Mouse (Mus musculus): ENCODE data around the gene Hmox2.
A peak's percentile ranks its signal among the peaks of the same experiment; 100 is the strongest.

Gene Hmox2

DNA sequence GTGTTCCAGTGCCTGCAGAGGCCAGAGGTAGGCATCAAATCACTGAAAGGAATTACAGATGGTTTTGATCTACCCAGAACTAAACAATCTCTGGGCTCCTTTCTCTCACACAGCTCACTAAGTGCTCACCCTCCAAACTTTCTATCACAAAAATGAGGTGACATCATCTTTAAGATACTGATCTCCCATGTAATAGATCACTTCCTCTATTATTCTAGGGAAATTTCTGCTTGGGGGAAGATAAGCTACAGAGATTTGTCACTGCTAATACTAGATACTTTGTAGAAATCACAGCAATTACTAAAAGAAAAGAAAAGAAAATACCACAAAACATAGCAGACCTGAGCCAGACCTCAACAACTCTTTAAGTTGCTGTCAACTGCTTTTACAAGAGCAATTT is 56.4 kb downstream of the Hmox2 start:
- DNase-seq (ENCODE audit: low read depth): no peak

DNA sequence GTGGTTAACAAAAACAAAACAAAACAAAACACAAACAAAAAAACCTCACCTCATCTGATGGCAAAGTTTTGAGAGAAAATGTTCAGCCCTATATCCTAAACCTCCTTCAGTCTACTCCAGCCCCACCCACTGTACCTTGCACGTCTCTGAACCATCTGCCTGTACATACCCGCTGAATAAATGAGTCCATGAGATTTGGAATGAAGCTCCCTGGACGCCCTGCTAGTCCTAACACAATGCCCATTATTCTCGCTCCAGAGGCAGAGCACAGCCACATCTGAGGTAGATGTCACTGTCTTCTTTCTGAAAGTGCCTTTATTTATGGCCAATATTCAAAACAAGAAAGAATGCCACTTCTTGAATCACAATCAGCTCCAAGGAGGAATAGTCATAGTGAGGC is 59.5 kb downstream of the Hmox2 start:
- no peak for DNase-seq (ENCODE audit: low read depth)

DNA sequence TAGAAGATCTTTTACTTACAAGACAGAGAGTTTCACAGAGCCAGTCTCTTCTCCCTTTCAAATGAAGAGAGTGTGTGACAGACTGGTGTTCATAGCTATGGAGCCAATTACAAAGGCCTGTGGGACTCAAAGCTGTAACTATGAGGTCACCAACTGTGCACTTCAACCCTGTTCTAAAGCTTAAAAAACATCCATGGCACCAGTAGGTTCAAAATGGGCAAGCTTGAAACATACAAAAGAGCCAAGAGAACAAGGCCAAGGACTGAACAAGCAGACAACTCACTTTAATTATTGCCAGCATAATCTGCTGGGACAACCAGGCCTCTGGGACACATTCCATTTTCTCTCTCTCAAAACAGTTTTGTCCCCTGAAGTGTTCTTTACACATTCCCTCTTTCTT is 62.0 kb downstream of the Hmox2 start:
- DNase-seq (ENCODE audit: low read depth): no peak

DNA sequence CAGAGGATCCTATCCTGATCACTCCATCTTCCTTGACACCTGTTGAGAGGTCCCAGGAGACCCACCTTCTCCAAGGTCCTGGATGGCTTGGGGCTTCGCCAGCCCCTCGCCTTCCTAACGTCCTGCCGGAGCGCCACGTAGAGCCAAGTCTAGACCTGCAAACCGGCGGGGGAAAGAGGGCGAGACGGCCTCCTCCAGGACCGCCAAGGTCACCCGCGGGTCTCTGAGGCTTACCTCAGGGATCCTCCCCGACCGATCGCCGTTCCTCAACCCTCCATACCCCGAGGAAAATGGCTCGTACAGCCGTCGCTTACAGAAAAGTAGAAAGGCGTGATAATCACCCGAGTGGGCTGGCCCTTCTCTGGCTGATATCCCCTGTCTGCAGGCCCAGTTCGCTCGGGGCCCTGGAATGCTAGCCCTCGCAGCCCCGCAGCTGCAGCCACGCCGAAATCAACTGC is 63.2 kb downstream of the Hmox2 start:
- no peak for DNase-seq (ENCODE audit: low read depth)

DNA sequence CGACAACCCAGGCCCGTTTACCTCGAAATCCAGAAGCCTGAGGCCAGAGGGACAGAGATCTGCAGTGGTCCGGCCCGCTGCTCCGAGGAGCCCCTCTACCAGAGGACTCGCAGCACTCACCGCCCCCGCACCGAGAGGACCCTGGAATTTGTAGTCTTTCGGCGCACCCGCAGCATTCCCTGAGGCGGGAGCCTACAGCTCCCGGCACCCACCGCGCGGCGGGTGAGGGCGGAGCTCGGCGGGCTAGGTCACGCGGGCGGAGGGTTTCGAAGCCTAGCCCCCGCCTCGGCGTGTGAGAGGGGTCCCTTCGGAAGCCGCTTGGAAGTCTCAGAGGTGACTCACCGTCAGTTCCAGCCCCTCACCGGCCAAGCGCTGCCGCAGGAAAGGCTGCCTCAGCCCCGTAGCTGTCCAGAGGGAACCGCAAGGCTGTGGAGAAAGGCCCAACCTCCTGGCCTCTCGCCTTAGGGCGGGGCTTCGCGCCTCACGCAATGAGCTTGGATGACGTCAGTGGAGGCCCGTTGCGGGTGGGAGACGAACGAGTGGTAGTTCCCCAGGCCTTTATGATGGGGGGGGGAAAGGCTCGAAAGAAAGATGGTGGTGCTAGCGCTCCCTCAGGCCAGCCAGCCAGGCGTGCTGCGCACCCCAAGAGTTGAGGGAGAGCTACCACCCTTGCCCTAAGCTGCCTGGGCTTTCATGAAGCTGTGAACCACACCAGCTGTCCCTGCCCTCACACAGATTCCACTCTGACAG is 63.8 kb downstream of the Hmox2 start, which contains the start of gene Cdip1:
Cdip1 (minus strand) TSS at position 483 of the 750 bp plus-strand sequence.
- DNase-seq (ENCODE audit: low read depth): peak; percentile 90

DNA sequence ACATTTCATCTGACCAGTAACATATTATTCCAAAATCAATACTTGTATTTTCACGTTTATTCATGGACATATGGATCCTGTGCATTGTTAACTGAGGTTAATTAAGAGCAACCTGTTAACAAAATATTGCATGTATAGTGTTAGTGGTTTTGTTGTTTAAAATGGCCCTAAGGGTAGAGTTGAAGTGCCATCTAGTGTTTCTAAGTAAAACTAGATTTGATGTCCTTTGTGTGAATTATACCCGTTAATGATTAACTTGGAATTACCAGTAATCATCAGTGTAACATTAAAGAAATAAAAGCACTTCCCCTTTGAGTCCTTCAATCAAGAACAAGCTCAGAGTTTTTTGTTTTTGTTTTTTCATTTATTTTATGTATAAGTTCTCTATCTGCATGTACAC is 65.2 kb downstream of the Hmox2 start:
- no peak for DNase-seq (ENCODE audit: low read depth)

DNA sequence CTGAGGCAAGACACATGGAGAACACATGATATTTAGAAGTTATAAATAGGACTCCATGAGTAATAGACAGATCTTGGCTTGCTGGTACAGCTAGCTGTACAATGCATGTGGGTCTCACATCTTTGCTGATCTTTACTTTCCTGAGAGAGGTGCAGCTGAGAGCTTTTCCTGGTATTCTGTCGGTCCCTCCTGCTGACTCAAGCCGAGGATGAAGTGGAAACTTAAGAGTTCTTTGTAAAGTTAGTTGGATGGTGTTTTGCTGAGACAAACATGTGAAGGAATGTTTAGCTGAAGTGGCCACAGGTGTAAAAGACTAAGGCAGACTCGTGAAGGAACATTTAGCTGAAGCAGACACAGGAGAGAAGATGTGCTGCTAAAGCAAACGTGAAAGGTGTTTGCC is 70.5 kb downstream of the Hmox2 start:
- no peak for DNase-seq (ENCODE audit: low read depth)
